Mouse (Mus musculus): ENCODE measurements around the gene Bahd1. TPM values are rescaled to one million over a fixed set of nuclear protein-coding genes. Genes with fewer than 3 reads are reported as not detected.
A peak's percentile ranks its signal among the peaks of the same experiment; 100 is the strongest.

Gene Bahd1
- polyA plus RNA-seq, 1 experiment: 22.2 TPM

DNA sequence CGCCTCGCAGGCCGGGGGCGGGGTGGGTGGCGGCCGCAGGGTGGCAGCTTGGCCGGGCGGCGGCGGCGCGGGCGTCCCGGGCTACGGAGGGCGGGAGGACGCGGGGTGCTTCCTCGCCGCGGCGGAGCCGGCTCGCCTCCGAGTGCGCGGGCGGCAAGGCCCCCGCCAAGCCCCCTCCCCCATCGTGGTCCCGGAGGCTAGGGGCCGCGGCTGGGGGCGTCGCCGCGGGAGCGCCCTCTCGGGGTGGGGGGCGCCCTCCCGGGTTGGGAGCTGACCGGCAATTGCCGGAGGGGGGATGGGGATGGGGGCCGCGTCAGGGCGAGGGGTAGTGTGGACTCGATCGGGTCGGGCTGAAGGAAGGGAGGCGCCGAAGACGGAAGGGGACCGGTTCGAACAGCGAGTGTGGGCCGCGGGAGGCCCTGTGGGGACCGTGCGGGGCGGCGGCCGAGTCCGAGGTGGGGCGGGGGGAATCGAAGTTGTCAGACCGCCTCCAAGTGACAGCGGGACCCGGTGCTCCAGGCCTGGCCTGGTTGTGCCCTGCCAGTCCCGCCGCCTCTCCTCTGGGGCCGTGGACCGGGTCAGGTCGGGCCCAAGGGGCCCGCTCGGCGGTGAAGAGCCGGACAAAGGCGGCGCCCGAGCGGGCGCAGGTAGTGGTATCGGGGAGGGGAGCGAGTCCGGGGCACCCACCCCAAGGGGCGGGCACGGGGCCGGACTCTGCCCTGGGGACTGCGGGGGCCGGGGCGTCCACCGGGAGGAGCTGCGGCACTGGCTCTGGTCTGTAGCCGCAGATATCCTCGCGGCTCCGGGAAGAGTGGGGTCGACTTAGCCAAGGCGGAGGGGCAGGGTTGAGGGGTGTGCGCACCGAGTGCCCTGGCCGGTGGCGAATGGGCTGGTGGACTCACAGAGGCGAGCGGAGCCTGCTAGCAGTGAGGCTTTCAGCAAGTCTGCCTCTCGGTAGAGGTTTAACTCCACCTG lies 2.2 kb downstream of the Bahd1 start:
- peak overlapping the region; percentile 94 for H3K4me3 ChIP-seq (ENCODE audit: extremely low read depth, insufficient read depth, insufficient read length)
- no peak overlapping the region for H3K27ac ChIP-seq (ENCODE audit: insufficient read depth, low read length)
- peaks cover 10% of the 10 kb centered on the region for H3K27me3 ChIP-seq (ENCODE audit: control insufficient read depth, insufficient read depth, low read length)
- no peaks in the 10 kb centered on the region for H3K36me3 ChIP-seq (ENCODE audit: control insufficient read depth, insufficient read depth, low read length)
- TF ChIP-seq POLR2A (IDR thresholded peaks at IDR 0.05; ENCODE audit: low read depth, low read length) (no peak), CTCF (IDR thresholded peaks at IDR 0.05; ENCODE audit: extremely low read depth, insufficient read depth, insufficient read length, insufficient replicate concordance) (no peak)
- DNase-seq (ENCODE audit: low read depth in 1 of 2, low spot score in 2 of 2): peak in 1 of 2 experiments; percentile 36
- peaks cover 39% of the 10 kb centered on the region for H3K4me1 ChIP-seq (ENCODE audit: control insufficient read depth, insufficient read depth, insufficient read length)
- WGBS: 3% methylated on average over 92 of the region's 106 CpGs

DNA sequence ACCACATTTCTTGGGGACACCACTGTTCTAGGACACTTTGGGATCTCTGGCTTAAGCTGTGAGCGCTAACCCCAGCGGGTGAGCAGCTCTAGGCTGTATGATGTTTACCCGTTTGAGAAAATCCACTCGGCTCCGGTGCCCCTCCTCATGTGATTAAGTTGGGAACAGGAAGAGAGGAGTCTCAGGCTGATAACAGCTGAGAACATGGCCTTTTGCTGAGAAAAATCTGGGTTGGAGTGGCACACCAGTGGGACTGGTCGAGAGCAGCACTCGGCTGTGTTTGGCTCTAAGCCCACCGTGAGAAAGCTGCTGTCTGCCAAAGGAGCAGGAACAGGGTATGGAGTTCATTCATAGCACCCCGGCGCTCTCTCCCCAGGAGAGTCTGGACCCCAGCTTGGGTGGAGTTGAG lies 3.2 kb downstream of the Bahd1 start:
- DNase-seq (ENCODE audit: low read depth in 1 of 2, low spot score in 2 of 2): no peak
- no peaks in the 10 kb centered on the region for H3K36me3 ChIP-seq (ENCODE audit: control insufficient read depth, insufficient read depth, low read length)
- TF ChIP-seq POLR2A (IDR thresholded peaks at IDR 0.05; ENCODE audit: low read depth, low read length): no peak
- no peak for TF ChIP-seq CTCF (IDR thresholded peaks at IDR 0.05; ENCODE audit: extremely low read depth, insufficient read depth, insufficient read length, insufficient replicate concordance)
- H3K27ac ChIP-seq (ENCODE audit: insufficient read depth, low read length): no peak overlapping the region
- WGBS: 59% methylated on average over 10 of the region's 10 CpGs
- H3K4me1 ChIP-seq (ENCODE audit: control insufficient read depth, insufficient read depth, insufficient read length): peaks cover 31% of the 10 kb centered on the region
- peaks cover 10% of the 10 kb centered on the region for H3K27me3 ChIP-seq (ENCODE audit: control insufficient read depth, insufficient read depth, low read length)
- no peak overlapping the region for H3K4me3 ChIP-seq (ENCODE audit: extremely low read depth, insufficient read depth, insufficient read length)

GRCm38 (mm10) chr2:118905433-118906117 lies 5.4 kb downstream of the Bahd1 start:
- 42% methylated on average over 7 of the region's 7 CpGs for WGBS

GRCm38 (mm10) chr2:118906118-118906492 lies 5.9 kb downstream of the Bahd1 start:
- DNase-seq (ENCODE audit: low read depth in 1 of 2, low spot score in 2 of 2): no peak
- WGBS: 69% methylated on average over 5 of the region's 5 CpGs
- no peak overlapping the region for H3K4me3 ChIP-seq (ENCODE audit: extremely low read depth, insufficient read depth, insufficient read length)
- H3K27me3 ChIP-seq (ENCODE audit: control insufficient read depth, insufficient read depth, low read length): peaks cover 8% of the 10 kb centered on the region
- TF ChIP-seq CTCF (IDR thresholded peaks at IDR 0.05; ENCODE audit: extremely low read depth, insufficient read depth, insufficient read length, insufficient replicate concordance) (no peak), POLR2A (IDR thresholded peaks at IDR 0.05; ENCODE audit: low read depth, low read length) (no peak)
- no peaks in the 10 kb centered on the region for H3K36me3 ChIP-seq (ENCODE audit: control insufficient read depth, insufficient read depth, low read length)
- H3K27ac ChIP-seq (ENCODE audit: insufficient read depth, low read length): peak overlapping the region; percentile 6; the same call in 1 of the 2 replicates
- H3K4me1 ChIP-seq (ENCODE audit: control insufficient read depth, insufficient read depth, insufficient read length): peaks cover 31% of the 10 kb centered on the region

More at GRCm38 (mm10) chr2:118905433-118906117, 5.4 kb downstream of the Bahd1 start:
- Histone ChIP-seq H3K27me3 (ENCODE audit: control insufficient read depth, insufficient read depth, low read length) (peaks cover 8% of the 10 kb centered on the region), H3K27ac (ENCODE audit: insufficient read depth, low read length) (peak overlapping the region; percentile 6; the same call in 1 of the 2 replicates), H3K4me1 (ENCODE audit: control insufficient read depth, insufficient read depth, insufficient read length) (peaks cover 28% of the 10 kb centered on the region), H3K36me3 (ENCODE audit: control insufficient read depth, insufficient read depth, low read length) (no peaks in the 10 kb centered on the region), H3K4me3 (ENCODE audit: extremely low read depth, insufficient read depth, insufficient read length) (no peak overlapping the region)
- no peak for TF ChIP-seq POLR2A (IDR thresholded peaks at IDR 0.05; ENCODE audit: low read depth, low read length)
- TF ChIP-seq CTCF (IDR thresholded peaks at IDR 0.05; ENCODE audit: extremely low read depth, insufficient read depth, insufficient read length, insufficient replicate concordance): no peak
- DNase-seq (ENCODE audit: low read depth in 1 of 2, low spot score in 2 of 2): peak in 1 of 2 experiments; percentile 52

GRCm38 (mm10) chr2:118907781-118908180 lies 7.6 kb downstream of the Bahd1 start:
- H3K4me3 ChIP-seq (ENCODE audit: extremely low read depth, insufficient read depth, insufficient read length): no peak overlapping the region
- peaks cover 40% of the 10 kb centered on the region for H3K4me1 ChIP-seq (ENCODE audit: control insufficient read depth, insufficient read depth, insufficient read length)
- no peak for DNase-seq (ENCODE audit: low read depth in 1 of 2, low spot score in 2 of 2)
- H3K27me3 ChIP-seq (ENCODE audit: control insufficient read depth, insufficient read depth, low read length): no peaks in the 10 kb centered on the region; the same call in 1 of the 2 replicates
- H3K27ac ChIP-seq (ENCODE audit: insufficient read depth, low read length): no peak overlapping the region
- 83% methylated on average over 3 of the region's 3 CpGs for whole genome bisulfite sequencing
- H3K36me3 ChIP-seq (ENCODE audit: control insufficient read depth, insufficient read depth, low read length): no peaks in the 10 kb centered on the region
- TF ChIP-seq POLR2A (IDR thresholded peaks at IDR 0.05; ENCODE audit: low read depth, low read length) (no peak), CTCF (IDR thresholded peaks at IDR 0.05; ENCODE audit: extremely low read depth, insufficient read depth, insufficient read length, insufficient replicate concordance) (no peak)

DNA sequence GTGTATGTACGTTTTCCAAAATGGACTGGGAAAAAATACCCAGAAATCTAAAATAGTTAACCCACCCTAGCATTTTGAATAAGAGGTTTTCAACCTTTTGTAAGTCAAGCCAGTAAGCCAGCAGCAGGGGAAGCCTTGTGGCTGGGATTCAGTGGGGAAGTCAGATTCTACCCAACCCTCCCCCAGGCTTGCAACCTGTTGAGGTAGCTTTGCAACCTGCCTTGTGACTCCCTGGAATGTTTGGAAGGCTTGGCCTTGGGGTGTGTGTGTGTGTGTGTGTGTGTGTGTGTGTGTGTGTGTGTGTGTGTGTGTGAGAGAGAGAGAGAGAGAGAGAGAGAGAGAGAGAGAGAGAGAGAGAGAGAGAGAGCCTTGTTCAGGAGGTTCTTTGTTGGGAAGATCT lies 9.0 kb downstream of the Bahd1 start:
- peaks cover 38% of the 10 kb centered on the region for H3K4me1 ChIP-seq (ENCODE audit: control insufficient read depth, insufficient read depth, insufficient read length)
- H3K27me3 ChIP-seq (ENCODE audit: control insufficient read depth, insufficient read depth, low read length): no peaks in the 10 kb centered on the region
- no peaks in the 10 kb centered on the region for H3K36me3 ChIP-seq (ENCODE audit: control insufficient read depth, insufficient read depth, low read length)
- no peak overlapping the region for H3K27ac ChIP-seq (ENCODE audit: insufficient read depth, low read length)
- H3K4me3 ChIP-seq (ENCODE audit: extremely low read depth, insufficient read depth, insufficient read length): no peak overlapping the region
- DNase-seq (ENCODE audit: low read depth in 1 of 2, low spot score in 2 of 2): no peak
- WGBS: 89% methylated on average over 1 of the region's 1 CpGs
- TF ChIP-seq CTCF (IDR thresholded peaks at IDR 0.05; ENCODE audit: extremely low read depth, insufficient read depth, insufficient read length, insufficient replicate concordance): no peak
- TF ChIP-seq POLR2A (IDR thresholded peaks at IDR 0.05; ENCODE audit: low read depth, low read length): no peak

Measured in spleen, adult 2 months (tissue).